Mouse (Mus musculus) heart, postnatal 0 days (tissue): ENCODE results near the gene Fgfr2. TPM values are rescaled to one million over a fixed set of nuclear protein-coding genes. Genes with fewer than 3 reads are reported as not detected.
A peak's percentile ranks its signal among the peaks of the same experiment; 100 is the strongest.

Experiments
- ATAC-seq: fragments of 200-750 bp; cut with Nextera tagmentation; 2 replicates; pipeline ENCODE4 v1.8.0; 2017; ENCODE audit warnings: low read depth, moderate number of reproducible peaks, moderate library complexity; ENCODE audit not compliant: insufficient read depth
- DNase-seq: peaks from one replicate; pipeline ENCODE4 v3.0.0-alpha.2; 2016; ENCODE audit warnings: low spot score
- H3K27ac ChIP-seq: fragments of 300-500 bp; sonication (generic); 2 replicates; pipeline ENCODE4 v1.5.1; 2014; ENCODE audit warnings: low read depth, mild to moderate bottlenecking
- H3K27me3 ChIP-seq: fragments of 300-500 bp; sonication (generic); 2 replicates; pipeline ENCODE4 v1.6.1; 2014; ENCODE audit warnings: low read length, mixed read lengths; ENCODE audit not compliant: control insufficient read depth, insufficient read depth
- H3K36me3 ChIP-seq: fragments of 300-500 bp; sonication (generic); replicated peaks from 2 replicates; pipeline ENCODE4 v1.6.1; 2014; ENCODE audit warnings: low read length, mixed read lengths; ENCODE audit not compliant: control insufficient read depth, insufficient read depth
- H3K4me1 ChIP-seq: fragments of 300-500 bp; sonication (generic); 2 replicates; pipeline ENCODE4 v1.6.1; 2014; ENCODE audit warnings: antibody characterized with exemption; ENCODE audit not compliant: control insufficient read depth, insufficient read depth
- H3K4me2 ChIP-seq: fragments of 300-500 bp; sonication (generic); 2 replicates; pipeline ENCODE4 v1.6.1; 2014; ENCODE audit warnings: low read depth, mild to moderate bottlenecking, low read length, moderate library complexity
- H3K4me3 ChIP-seq: fragments of 300-500 bp; sonication (generic); 2 replicates; pipeline ENCODE4 v1.5.1; 2014; ENCODE audit warnings: low read depth, low read length
- H3K9ac ChIP-seq: fragments of 300-500 bp; sonication (generic); replicated peaks from 2 replicates; pipeline ENCODE4 v1.6.1; 2014; ENCODE audit warnings: low read depth, low read length, mixed read lengths
- H3K9me3 ChIP-seq: fragments of 300-500 bp; sonication (generic); replicated peaks from 2 replicates; pipeline ENCODE4 v1.6.1; 2016; ENCODE audit warnings: low read length; ENCODE audit not compliant: control insufficient read depth
- CTCF ChIP-seq: IDR thresholded peaks from 2 replicates; pipeline ENCODE4 v1.5.1; 2016; ENCODE audit warnings: antibody characterized with exemption, control low read depth, low read depth
- EP300 ChIP-seq: IDR thresholded peaks from 2 replicates; pipeline ENCODE4 v1.6.1; 2016; ENCODE audit warnings: antibody characterized with exemption, low read depth
- WGBS: fragments of 180-500 bp; shearing (Covaris S2); extraction: QIAGEN DNeasy Blood & Tissue Kit; methylation state at CpG from one replicate; pipeline ENCODE4 v1.1.7; 2014; 5-methylcytosine and 5-hydroxymethylcytosine counted together
- polyA plus RNA-seq: library from polyadenylated mRNA; unstranded; fragments of >200 nt; fragmentation: Nextera tagmentation; extraction: Ambion mirVana; gene quantifications from 2 replicates; pipeline ENCODE4 v1.2.1, GENCODE M21; 2015
- total RNA-seq: library from RNA; depleted of rRNA; stranded (reverse); fragments of >200 nt; gene quantifications from 2 replicates; pipeline ENCODE4 v1.2.3, GENCODE M21; 2014; ENCODE audit warnings: low replicate concordance

Gene Fgfr2
- total and polyA plus RNA-seq, 2 experiments from 2014 or later: 3.8 to 11.5 TPM

GRCm38 (mm10) chr7:132804461-132804860, 318.7 kb downstream of the Fgfr2 start:
- no peak overlapping the region for H3K4me3 ChIP-seq
- H3K9ac ChIP-seq: no peak overlapping the region
- peak overlapping the region; percentile 57 for H3K27ac ChIP-seq
- TF ChIP-seq CTCF (no peak), EP300 (no peak)
- H3K9me3 ChIP-seq: no peaks in the 10 kb centered on the region
- no peak for DNase-seq
- WGBS: 52% methylated on average over 7 of the region's 7 CpGs
- no peak for ATAC-seq
- no peaks in the 10 kb centered on the region for H3K27me3 ChIP-seq
- H3K4me2 ChIP-seq: no peak overlapping the region
- H3K4me1 ChIP-seq: peaks cover 91% of the 10 kb centered on the region
- H3K36me3 ChIP-seq: no peaks in the 10 kb centered on the region

- Histone ChIP-seq H3K9ac (no peak overlapping the region), H3K4me3 (no peak overlapping the region), H3K27me3 (no peaks in the 10 kb centered on the region), H3K4me2 (no peak overlapping the region), H3K36me3 (no peaks in the 10 kb centered on the region), H3K4me1 (peaks cover 91% of the 10 kb centered on the region), H3K27ac (peak overlapping the region; percentile 57), H3K9me3 (no peaks in the 10 kb centered on the region)
- DNase-seq (no peak), ATAC-seq (no peak)
- TF ChIP-seq EP300 (no peak), CTCF (no peak)
- 52% methylated on average over 3 of the region's 3 CpGs for WGBS
Measured at GRCm38 (mm10) chr7:132803962-132804361, 319.2 kb downstream of the Fgfr2 start.

- ATAC-seq: no peak
- peaks cover 85% of the 10 kb centered on the region for H3K4me1 ChIP-seq
- DNase-seq: no peak
- no peak for TF ChIP-seq EP300
- no peak for TF ChIP-seq CTCF
- H3K9me3 ChIP-seq: no peaks in the 10 kb centered on the region
- no peaks in the 10 kb centered on the region for H3K36me3 ChIP-seq
- H3K4me2 ChIP-seq: no peak overlapping the region
- 38% methylated on average over 2 of the region's 2 CpGs for WGBS
- no peak overlapping the region for H3K4me3 ChIP-seq
- no peak overlapping the region; the same call in 1 of the 2 replicates for H3K9ac ChIP-seq
- H3K27ac ChIP-seq: peak overlapping the region; percentile 57
- no peaks in the 10 kb centered on the region for H3K27me3 ChIP-seq
Measured at GRCm38 (mm10) chr7:132803336-132803735, 319.8 kb downstream of the Fgfr2 start.

- Histone ChIP-seq H3K9ac (no peak overlapping the region; the same call in 1 of the 2 replicates), H3K36me3 (no peaks in the 10 kb centered on the region), H3K4me1 (peaks cover 79% of the 10 kb centered on the region), H3K4me3 (no peak overlapping the region), H3K4me2 (no peak overlapping the region), H3K27me3 (no peaks in the 10 kb centered on the region), H3K9me3 (no peaks in the 10 kb centered on the region), H3K27ac (peak overlapping the region; percentile 57)
- WGBS: 45% methylated on average over 11 of the region's 11 CpGs
- ATAC-seq: no peak
- no peak for TF ChIP-seq CTCF
- no peak for TF ChIP-seq EP300
- DNase-seq: no peak
Measured at GRCm38 (mm10) chr7:132802691-132803090, 320.5 kb downstream of the Fgfr2 start.

- ATAC-seq (no peak), DNase-seq (no peak)
- Histone ChIP-seq H3K4me3 (no peak overlapping the region), H3K4me2 (no peak overlapping the region), H3K9me3 (no peaks in the 10 kb centered on the region), H3K27me3 (no peaks in the 10 kb centered on the region), H3K9ac (no peak overlapping the region; the same call in 1 of the 2 replicates), H3K4me1 (peaks cover 73% of the 10 kb centered on the region), H3K27ac (peak overlapping the region; percentile 57), H3K36me3 (no peaks in the 10 kb centered on the region)
- 80% methylated on average over 2 of the region's 2 CpGs for WGBS
- no peak for TF ChIP-seq EP300
- TF ChIP-seq CTCF: no peak
Measured at GRCm38 (mm10) chr7:132802066-132802465, 321.1 kb downstream of the Fgfr2 start.

- peak overlapping the region; percentile 57 for H3K27ac ChIP-seq
- no peaks in the 10 kb centered on the region for H3K36me3 ChIP-seq
- no peak overlapping the region for H3K9ac ChIP-seq
- DNase-seq (no peak), ATAC-seq (no peak)
- TF ChIP-seq CTCF (no peak), EP300 (no peak)
- WGBS: 90% methylated on average over 5 of the region's 5 CpGs
- H3K27me3 ChIP-seq: no peaks in the 10 kb centered on the region
- no peak overlapping the region for H3K4me2 ChIP-seq
- no peaks in the 10 kb centered on the region for H3K9me3 ChIP-seq
- peaks cover 67% of the 10 kb centered on the region for H3K4me1 ChIP-seq
- H3K4me3 ChIP-seq: no peak overlapping the region
Measured at GRCm38 (mm10) chr7:132801509-132801908, 321.6 kb downstream of the Fgfr2 start.
